In genomic region chr17:28522623-28523354, GRCm38 (mm10) we compare ENCODE assay signal across 8 mouse cellular contexts. TPM values are rescaled to one million over a fixed set of nuclear protein-coding genes. Genes with fewer than 3 reads are reported as not detected.
DNase-seq lines count a peak whose midpoint lies in the region; ATAC-seq and TF ChIP-seq lines count a peak whose summit lies in the region.

No protein-coding gene starts in this region.

- ATAC-seq in embryonic facial prominence, embryonic 13.5 days (ENCODE audit: insufficient number of reproducible peaks, insufficient read depth, low FRiP score, low TSS enrichment, low read depth), result peak; percentile 78
- ATAC-seq in kidney, embryonic 14.5 days (ENCODE audit: low FRiP score, low TSS enrichment), result peak; percentile 78
- ATAC-seq in limb, embryonic 14.5 days (ENCODE audit: low FRiP score, low read depth), result peak; percentile 85
- peak; percentile 89 for ATAC-seq in midbrain, embryonic 16.5 days

- DNase-seq in 3T3-L1 (ENCODE audit: low read depth, low spot score), result peak; percentile 82
- peak; percentile 91 to 95 for DNase-seq in adrenal gland, postnatal 36 days
- peak; percentile 86 for DNase-seq in heart, embryonic 10.5 days (ENCODE audit: low spot score)
- DNase-seq in limb, embryonic 14.5 days (ENCODE audit: low spot score), result peak; percentile 91
- DNase-seq in spleen, adult 2 months (ENCODE audit: low read depth in 1 of 2, low spot score in 2 of 2), result peak; percentile 88 to 96

- H3K4me2 ChIP-seq in embryonic facial prominence, embryonic 13.5 days, result peak overlapping the region; percentile 95
- peak overlapping the region; percentile 96 for H3K4me2 ChIP-seq in kidney, embryonic 14.5 days (replicated peaks; ENCODE audit: low read depth, low read length)
- H3K4me2 ChIP-seq in limb, embryonic 14.5 days (replicated peaks; ENCODE audit: low read depth, low read length, severe bottlenecking), result peak overlapping the region; percentile 94
- peak overlapping the region; percentile 91 for H3K4me2 ChIP-seq in midbrain, embryonic 16.5 days (ENCODE audit: low read length)

- TF ChIP-seq POLR2A in limb, embryonic 14.5 days (IDR thresholded peaks at IDR 0.05; ENCODE audit: borderline replicate concordance, extremely low read depth, insufficient read depth, insufficient read length), result peak; percentile 54; the same call in 1 of the 2 replicates
- peak; percentile 95 for TF ChIP-seq POLR2A in spleen, adult 2 months (IDR thresholded peaks at IDR 0.05; ENCODE audit: low read depth, low read length)

- under 1% methylated on average over 49 of the region's 66 CpGs for WGBS in embryonic facial prominence, embryonic 13.5 days
- under 1% methylated on average over 63 of the region's 66 CpGs for WGBS in heart, embryonic 10.5 days
- under 1% methylated on average over 27 of the region's 66 CpGs for WGBS in kidney, embryonic 14.5 days
- WGBS in limb, embryonic 14.5 days, result 5% methylated on average over 30 of the region's 66 CpGs
- WGBS in midbrain, embryonic 16.5 days, result under 1% methylated on average over 40 of the region's 66 CpGs
- under 1% methylated on average over 59 of the region's 66 CpGs for WGBS in spleen, adult 2 months

- no peaks in the 10 kb centered on the region for H3K36me3 ChIP-seq in embryonic facial prominence, embryonic 13.5 days
- no peaks in the 10 kb centered on the region for H3K36me3 ChIP-seq in heart, embryonic 10.5 days
- no peaks in the 10 kb centered on the region for H3K36me3 ChIP-seq in kidney, embryonic 14.5 days (ENCODE audit: control insufficient read depth, insufficient read depth, low read length)
- H3K36me3 ChIP-seq in limb, embryonic 14.5 days (ENCODE audit: control insufficient read depth, insufficient read depth, low read length), result no peaks in the 10 kb centered on the region
- H3K36me3 ChIP-seq in midbrain, embryonic 16.5 days (ENCODE audit: control insufficient read depth, insufficient read depth, low read length), result no peaks in the 10 kb centered on the region
- no peaks in the 10 kb centered on the region for H3K36me3 ChIP-seq in spleen, adult 2 months (ENCODE audit: control insufficient read depth, insufficient read depth, low read length)

- peak overlapping the region; percentile 91 for H3K27ac ChIP-seq in embryonic facial prominence, embryonic 13.5 days
- peak overlapping the region; percentile 90 for H3K27ac ChIP-seq in heart, embryonic 10.5 days
- H3K27ac ChIP-seq in kidney, embryonic 14.5 days (ENCODE audit: low read depth, low read length), result peak overlapping the region; percentile 90
- H3K27ac ChIP-seq in limb, embryonic 14.5 days (replicated peaks; ENCODE audit: low read depth, low read length), result peak overlapping the region; percentile 90
- H3K27ac ChIP-seq in midbrain, embryonic 16.5 days (ENCODE audit: low read length), result peak overlapping the region; percentile 95
- H3K27ac ChIP-seq in spleen, adult 2 months (ENCODE audit: insufficient read depth, low read length), result peak overlapping the region; percentile 98

- H3K27me3 ChIP-seq in embryonic facial prominence, embryonic 13.5 days, result peaks cover 8% of the 10 kb centered on the region; the same call in 1 of the 2 replicates
- peaks cover 62% of the 10 kb centered on the region for H3K27me3 ChIP-seq in heart, embryonic 10.5 days (ENCODE audit: insufficient read depth, poor library complexity, severe bottlenecking)
- 0 out of 2 replicates have a peak, but pooled peaks cover 5% of the 10 kb centered on the region for H3K27me3 ChIP-seq in kidney, embryonic 14.5 days (ENCODE audit: control insufficient read depth, insufficient read depth, low read length)
- no peaks in the 10 kb centered on the region for H3K27me3 ChIP-seq in limb, embryonic 14.5 days (ENCODE audit: control insufficient read depth, insufficient read depth, low read length)
- peaks cover 5% of the 10 kb centered on the region; the same call in 1 of the 2 replicates for H3K27me3 ChIP-seq in midbrain, embryonic 16.5 days (ENCODE audit: control insufficient read depth, insufficient read depth, low read depth, low read length)
- H3K27me3 ChIP-seq in spleen, adult 2 months (ENCODE audit: control insufficient read depth, insufficient read depth, low read length), result no peaks in the 10 kb centered on the region

- peak overlapping the region; percentile 69 for H3K4me3 ChIP-seq in embryonic facial prominence, embryonic 13.5 days
- H3K4me3 ChIP-seq in heart, embryonic 10.5 days, result peak overlapping the region; percentile 75
- H3K4me3 ChIP-seq in kidney, embryonic 14.5 days (ENCODE audit: low read length), result peak overlapping the region; percentile 72
- peak overlapping the region; percentile 82 for H3K4me3 ChIP-seq in limb, embryonic 14.5 days (replicated peaks; ENCODE audit: low read length)
- peak overlapping the region; percentile 80 for H3K4me3 ChIP-seq in midbrain, embryonic 16.5 days (ENCODE audit: low read depth, low read length)
- peak overlapping the region; percentile 69 for H3K4me3 ChIP-seq in spleen, adult 2 months (ENCODE audit: extremely low read depth, insufficient read depth, insufficient read length)

- H3K4me1 ChIP-seq in embryonic facial prominence, embryonic 13.5 days, result peaks cover 42% of the 10 kb centered on the region
- peaks cover 37% of the 10 kb centered on the region for H3K4me1 ChIP-seq in heart, embryonic 10.5 days
- peaks cover 18% of the 10 kb centered on the region for H3K4me1 ChIP-seq in kidney, embryonic 14.5 days (ENCODE audit: control insufficient read depth, insufficient read depth, low read length)
- H3K4me1 ChIP-seq in limb, embryonic 14.5 days (ENCODE audit: control insufficient read depth, insufficient read depth, low read length), result peaks cover 30% of the 10 kb centered on the region
- H3K4me1 ChIP-seq in midbrain, embryonic 16.5 days (ENCODE audit: control insufficient read depth, insufficient read depth, low read length), result peaks cover 17% of the 10 kb centered on the region; the same call in 1 of the 2 replicates
- peaks cover 35% of the 10 kb centered on the region for H3K4me1 ChIP-seq in spleen, adult 2 months (ENCODE audit: control insufficient read depth, insufficient read depth, insufficient read length)

- H3K9me3 ChIP-seq in embryonic facial prominence, embryonic 13.5 days, result no peaks in the 10 kb centered on the region
- H3K9me3 ChIP-seq in heart, embryonic 10.5 days, result no peaks in the 10 kb centered on the region
- no peaks in the 10 kb centered on the region for H3K9me3 ChIP-seq in kidney, embryonic 14.5 days (ENCODE audit: control insufficient read depth, low read length)
- no peaks in the 10 kb centered on the region for H3K9me3 ChIP-seq in limb, embryonic 14.5 days (ENCODE audit: control insufficient read depth, low read length)
- no peaks in the 10 kb centered on the region for H3K9me3 ChIP-seq in midbrain, embryonic 16.5 days (replicated peaks; ENCODE audit: control insufficient read depth, low read length, poor library complexity, severe bottlenecking)

- TF ChIP-seq CTCF in spleen, adult 2 months (IDR thresholded peaks at IDR 0.05; ENCODE audit: extremely low read depth, insufficient read depth, insufficient read length, insufficient replicate concordance), result no peak

- H3K9ac ChIP-seq in embryonic facial prominence, embryonic 13.5 days, result peak overlapping the region; percentile 79
- H3K9ac ChIP-seq in kidney, embryonic 14.5 days (ENCODE audit: low read depth, low read length), result peak overlapping the region; percentile 70
- H3K9ac ChIP-seq in limb, embryonic 14.5 days (ENCODE audit: low read depth, low read length, severe bottlenecking), result peak overlapping the region; percentile 70
- H3K9ac ChIP-seq in midbrain, embryonic 16.5 days (ENCODE audit: low read depth, low read length), result peak overlapping the region; percentile 96

RNA-seq across cellular contexts. Expression of gene Fkbp5, which starts 5.5 kb away (rescaled TPM):
- total RNA-seq in adrenal gland, postnatal 36 days (2021), result 100 to 1,000 TPM in 1 of 2 experiments, 10 to 100 TPM in 1; 52.5 to 126 TPM
- 23.3 and 24.5 TPM in 2 replicates for polyA plus RNA-seq in embryonic facial prominence, embryonic 13.5 days (2015; fragmentation: Nextera tagmentation; extraction: Ambion mirVana)
- polyA plus RNA-seq in heart, embryonic 10.5 days (2016; fragmentation: Nextera tagmentation; extraction: Ambion mirVana), result 16.0 and 21.9 TPM in 2 replicates
- polyA plus RNA-seq in kidney, embryonic 14.5 days (2014; fragmentation: Nextera tagmentation; extraction: Ambion mirVana), result 10.0 and 14.0 TPM in 2 replicates
- 21.4 and 23.3 TPM in 2 replicates for polyA plus RNA-seq in limb, embryonic 14.5 days (2012; rRNA removed)
- polyA plus RNA-seq in limb, embryonic 14.5 days (2014; fragmentation: Nextera tagmentation; extraction: Ambion mirVana), result 8.7 and 9.2 TPM in 2 replicates
- polyA plus RNA-seq in midbrain, embryonic 16.5 days (2015; fragmentation: Nextera tagmentation; extraction: Ambion mirVana), result 36.3 and 40.5 TPM in 2 replicates
- 26.1 and 29.7 TPM in 2 replicates for polyA plus RNA-seq in spleen, adult 2 months (2012; rRNA removed)

RNA-seq across cellular contexts. Expression of gene Armc12, which starts 7.8 kb away (rescaled TPM):
- not detected for total RNA-seq in adrenal gland, postnatal 36 days (2021)
- not detected in 2 replicates for polyA plus RNA-seq in embryonic facial prominence, embryonic 13.5 days (2015; fragmentation: Nextera tagmentation; extraction: Ambion mirVana)
- polyA plus RNA-seq in heart, embryonic 10.5 days (2016; fragmentation: Nextera tagmentation; extraction: Ambion mirVana), result 0.10 TPM in 1 of 2 replicates, not detected in the other
- polyA plus RNA-seq in kidney, embryonic 14.5 days (2014; fragmentation: Nextera tagmentation; extraction: Ambion mirVana), result not detected in 2 replicates
- polyA plus RNA-seq in limb, embryonic 14.5 days (2012; rRNA removed), result 0.04 and 0.05 TPM in 2 replicates
- not detected in 2 replicates for polyA plus RNA-seq in limb, embryonic 14.5 days (2014; fragmentation: Nextera tagmentation; extraction: Ambion mirVana)
- polyA plus RNA-seq in midbrain, embryonic 16.5 days (2015; fragmentation: Nextera tagmentation; extraction: Ambion mirVana), result not detected in 2 replicates
- 0.25 and 0.32 TPM in 2 replicates for polyA plus RNA-seq in spleen, adult 2 months (2012; rRNA removed)

RNA-seq across cellular contexts. Expression of gene Clpsl2, which starts 26.4 kb away (rescaled TPM):
- total RNA-seq in adrenal gland, postnatal 36 days (2021), result not detected
- polyA plus RNA-seq in embryonic facial prominence, embryonic 13.5 days (2015; fragmentation: Nextera tagmentation; extraction: Ambion mirVana), result not detected in 2 replicates
- polyA plus RNA-seq in heart, embryonic 10.5 days (2016; fragmentation: Nextera tagmentation; extraction: Ambion mirVana), result not detected in 2 replicates
- not detected in 2 replicates for polyA plus RNA-seq in kidney, embryonic 14.5 days (2014; fragmentation: Nextera tagmentation; extraction: Ambion mirVana)
- polyA plus RNA-seq in limb, embryonic 14.5 days (2012; rRNA removed), result 0.18 TPM in 1 of 2 replicates, not detected in the other
- polyA plus RNA-seq in limb, embryonic 14.5 days (2014; fragmentation: Nextera tagmentation; extraction: Ambion mirVana), result not detected in 2 replicates
- polyA plus RNA-seq in midbrain, embryonic 16.5 days (2015; fragmentation: Nextera tagmentation; extraction: Ambion mirVana), result not detected in 2 replicates
- not detected in 2 replicates for polyA plus RNA-seq in spleen, adult 2 months (2012; rRNA removed)

RNA-seq across cellular contexts. Expression of gene Clps, which starts 37.8 kb away (rescaled TPM):
- total RNA-seq in adrenal gland, postnatal 36 days (2021), result not detected
- polyA plus RNA-seq in embryonic facial prominence, embryonic 13.5 days (2015; fragmentation: Nextera tagmentation; extraction: Ambion mirVana), result 1.3 TPM in 1 of 2 replicates, not detected in the other
- 0.46 TPM in 1 of 2 replicates, not detected in the other for polyA plus RNA-seq in heart, embryonic 10.5 days (2016; fragmentation: Nextera tagmentation; extraction: Ambion mirVana)
- polyA plus RNA-seq in kidney, embryonic 14.5 days (2014; fragmentation: Nextera tagmentation; extraction: Ambion mirVana), result not detected in 2 replicates
- 0.15 and 0.59 TPM in 2 replicates for polyA plus RNA-seq in limb, embryonic 14.5 days (2012; rRNA removed)
- polyA plus RNA-seq in limb, embryonic 14.5 days (2014; fragmentation: Nextera tagmentation; extraction: Ambion mirVana), result not detected in 2 replicates
- polyA plus RNA-seq in midbrain, embryonic 16.5 days (2015; fragmentation: Nextera tagmentation; extraction: Ambion mirVana), result not detected in 2 replicates
- polyA plus RNA-seq in spleen, adult 2 months (2012; rRNA removed), result 8,275 and 8,966 TPM in 2 replicates

RNA-seq across cellular contexts. Expression of gene Lhfpl5, which starts 52.7 kb away (rescaled TPM):
- total RNA-seq in adrenal gland, postnatal 36 days (2021), result 1 to 10 TPM; 1.3 to 1.8 TPM
- polyA plus RNA-seq in embryonic facial prominence, embryonic 13.5 days (2015; fragmentation: Nextera tagmentation; extraction: Ambion mirVana), result 0.50 and 0.76 TPM in 2 replicates
- polyA plus RNA-seq in heart, embryonic 10.5 days (2016; fragmentation: Nextera tagmentation; extraction: Ambion mirVana), result 0.25 and 0.41 TPM in 2 replicates
- 0.45 and 0.51 TPM in 2 replicates for polyA plus RNA-seq in kidney, embryonic 14.5 days (2014; fragmentation: Nextera tagmentation; extraction: Ambion mirVana)
- 0.05 TPM in 1 of 2 replicates, not detected in the other for polyA plus RNA-seq in limb, embryonic 14.5 days (2012; rRNA removed)
- 0.17 and 0.53 TPM in 2 replicates for polyA plus RNA-seq in limb, embryonic 14.5 days (2014; fragmentation: Nextera tagmentation; extraction: Ambion mirVana)
- polyA plus RNA-seq in midbrain, embryonic 16.5 days (2015; fragmentation: Nextera tagmentation; extraction: Ambion mirVana), result 13.1 and 16.6 TPM in 2 replicates
- polyA plus RNA-seq in spleen, adult 2 months (2012; rRNA removed), result not detected in 2 replicates

Comparison
In these comparisons a context has a peak if more than half of its experiments do, and no peak if none do; other contexts are left out.
1. Peak in every context shown above with its lines: DNase-seq, ATAC-seq, H3K4me3 ChIP-seq and H3K27ac ChIP-seq.